Mouse (Mus musculus): Measurements from ENCODE around the gene Mindy2. TPM values are rescaled to one million over a fixed set of nuclear protein-coding genes. Genes with fewer than 3 reads are reported as not detected.
"Not testable (repeated sequence)": the region's sequence is repeated elsewhere in the genome, so short reads cannot be mapped to it uniquely, and the experiment has no call there.

Gene Mindy2
- polyA plus RNA-seq, 1 experiment from 2014 or later: 20.4 TPM

- Histone ChIP-seq H3K9me3 (peaks cover 12% of the 10 kb centered on the region; the same call in 1 of the 2 replicates), H3K36me3 (peaks cover 29% of the 10 kb centered on the region)
- ATAC-seq (ENCODE audit: low FRiP score); H3K27ac ChIP-seq; H3K4me1 ChIP-seq (replicated peaks); H3K4me3 ChIP-seq; H3K27me3 ChIP-seq; H3K4me2 ChIP-seq; H3K9ac ChIP-seq: not testable (repeated sequence)
- WGBS: 99% methylated on average over 2 of the region's 2 CpGs
These were observed 104.7 kb downstream of the Mindy2 start for GRCm38 (mm10) chr9:70552233-70552632.

GRCm38 (mm10) chr9:70551524-70551923 is 105.5 kb downstream of the Mindy2 start:
- no peak overlapping the region for H3K4me2 ChIP-seq
- peaks cover 12% of the 10 kb centered on the region; the same call in 1 of the 2 replicates for H3K9me3 ChIP-seq
- H3K27me3 ChIP-seq: no peaks in the 10 kb centered on the region
- no peak overlapping the region for H3K4me3 ChIP-seq
- no peak for ATAC-seq (ENCODE audit: low FRiP score)
- no peak overlapping the region for H3K27ac ChIP-seq
- 95% methylated on average over 1 of the region's 1 CpGs for WGBS
- H3K9ac ChIP-seq: no peak overlapping the region
- peaks cover 29% of the 10 kb centered on the region for H3K36me3 ChIP-seq
- H3K4me1 ChIP-seq (replicated peaks): peaks cover 12% of the 10 kb centered on the region

Other genes starting within 250 kb of the Mindy2 start
- gene Ccnb2, start 235.6 kb downstream of the Mindy2 start, polyA plus RNA-seq (2015; fragmentation: Nextera tagmentation; extraction: Ambion mirVana): 45.3 and 46.7 TPM in 2 replicates
- gene Rnf111, start 153.4 kb downstream of the Mindy2 start, polyA plus RNA-seq (2015; fragmentation: Nextera tagmentation; extraction: Ambion mirVana): 34.5 and 36.7 TPM in 2 replicates
- gene Sltm, start 114.4 kb downstream of the Mindy2 start, polyA plus RNA-seq (2015; fragmentation: Nextera tagmentation; extraction: Ambion mirVana): 69.4 and 71.3 TPM in 2 replicates
- gene Gm10642, start 923 bp downstream of the Mindy2 start, polyA plus RNA-seq (2015; fragmentation: Nextera tagmentation; extraction: Ambion mirVana): 0.29 and 0.41 TPM in 2 replicates
- 73.4 and 74.4 TPM in 2 replicates for gene Adam10, start 21.8 kb upstream of the Mindy2 start, polyA plus RNA-seq (2015; fragmentation: Nextera tagmentation; extraction: Ambion mirVana)